Mouse (Mus musculus) hindbrain, embryonic 10.5 days (tissue): Measurements from ENCODE around the gene Rbm42. TPM values are rescaled to one million over a fixed set of nuclear protein-coding genes. Genes with fewer than 3 reads are reported as not detected.
A peak's percentile ranks its signal among the peaks of the same experiment; 100 is the strongest.

Experiments
- DNase-seq: peaks from one replicate; pipeline ENCODE4 v3.0.0-alpha.2; 2017; ENCODE audit warnings: low spot score
- H3K27ac ChIP-seq: fragments of 300-500 bp; sonication (generic); 2 replicates; pipeline ENCODE4 v1.5.1; 2016; ENCODE audit warnings: mild to moderate bottlenecking, moderate library complexity
- H3K27me3 ChIP-seq: fragments of 300-500 bp; sonication (generic); 2 replicates; pipeline ENCODE4 v1.6.1; 2016; ENCODE audit warnings: mild to moderate bottlenecking; ENCODE audit not compliant: poor library complexity, insufficient read depth, severe bottlenecking
- H3K36me3 ChIP-seq: fragments of 300-500 bp; sonication (generic); 2 replicates; pipeline ENCODE4 v1.6.1; 2016; ENCODE audit warnings: mild to moderate bottlenecking, moderate library complexity
- H3K4me1 ChIP-seq: fragments of 300-500 bp; sonication (generic); replicated peaks from 2 replicates; pipeline ENCODE4 v1.6.1; 2016; ENCODE audit warnings: mild to moderate bottlenecking
- H3K4me3 ChIP-seq: fragments of 300-500 bp; sonication (generic); 2 replicates; pipeline ENCODE4 v1.5.1; 2016; ENCODE audit warnings: mild to moderate bottlenecking, moderate library complexity
- H3K9me3 ChIP-seq: fragments of 300-500 bp; sonication (generic); 2 replicates; pipeline ENCODE4 v1.6.1; 2016; ENCODE audit warnings: mild to moderate bottlenecking, moderate library complexity
- WGBS: fragments of 180-500 bp; shearing (Covaris S2); methylation state at CpG from one replicate; pipeline ENCODE4 v1.1.7; 2016; 5-methylcytosine and 5-hydroxymethylcytosine counted together
- polyA plus RNA-seq: library from polyadenylated mRNA; unstranded; fragments of >200 nt; fragmentation: Nextera tagmentation; extraction: Ambion mirVana; gene quantifications from 2 replicates; pipeline ENCODE4 v1.2.1, GENCODE M21; 2016

Gene Rbm42
- polyA plus RNA-seq, result 145 and 175 TPM in 2 replicates

- peak within 1 kb of the TSS; percentile 89 for H3K27ac ChIP-seq
- WGBS, result 1% methylated on average over 59 of the region's 59 CpGs
- peak; percentile 98 for DNase-seq
Observed at GRCm38 (mm10) chr7:30649591-30650540, at the start of gene Rbm42. Rbm42 (minus strand) TSS chr7:30650317.

GRCm38 (mm10) chr7:30698589-30698988 is 48.5 kb upstream of the Rbm42 start, which contains the start of gene 2200002J24Rik:
2200002J24Rik (plus strand) TSS chr7:30698926.
- no peak for DNase-seq
- Histone ChIP-seq H3K27me3 (no peaks in the 10 kb centered on the region), H3K27ac (no peak within 1 kb of the TSS), H3K36me3 (no peaks in the 10 kb centered on the region), H3K4me1 (no peaks in the 10 kb centered on the region), H3K9me3 (0 out of 2 replicates have a peak, but pooled peaks cover 2% of the 10 kb centered on the region), H3K4me3 (no peak within 1 kb of the TSS)
- 37% methylated on average over 9 of the region's 9 CpGs for WGBS

More at GRCm38 (mm10) chr7:30649591-30650540, at the start of gene Rbm42:
- peaks cover 70% of the 10 kb centered on the region for H3K36me3 ChIP-seq
- H3K4me3 ChIP-seq, result peak within 1 kb of the TSS; percentile 76
- peaks cover 10% of the 10 kb centered on the region for H3K4me1 ChIP-seq
- H3K27me3 ChIP-seq, result no peaks in the 10 kb centered on the region
- H3K9me3 ChIP-seq, result no peaks in the 10 kb centered on the region

- H3K4me3 ChIP-seq, result no peak overlapping the region
- DNase-seq, result no peak
- H3K9me3 ChIP-seq, result 0 out of 2 replicates have a peak, but pooled peaks cover 2% of the 10 kb centered on the region
- no peaks in the 10 kb centered on the region for H3K4me1 ChIP-seq
- WGBS, result 76% methylated on average over 5 of the region's 5 CpGs
- H3K27me3 ChIP-seq, result no peaks in the 10 kb centered on the region
- no peak overlapping the region for H3K27ac ChIP-seq
- H3K36me3 ChIP-seq, result no peaks in the 10 kb centered on the region
Observed at GRCm38 (mm10) chr7:30698101-30698500, 48.0 kb upstream of the Rbm42 start.

GRCm38 (mm10) chr7:30688325-30688724 is 38.2 kb upstream of the Rbm42 start:
- no peaks in the 10 kb centered on the region for H3K4me1 ChIP-seq
- no peak overlapping the region for H3K4me3 ChIP-seq
- DNase-seq, result no peak
- WGBS, result 75% methylated on average over 6 of the region's 6 CpGs
- H3K27ac ChIP-seq, result no peak overlapping the region
- peaks cover 25% of the 10 kb centered on the region for H3K27me3 ChIP-seq
- no peaks in the 10 kb centered on the region for H3K9me3 ChIP-seq
- no peaks in the 10 kb centered on the region for H3K36me3 ChIP-seq

- Histone ChIP-seq H3K27me3 (peaks cover 23% of the 10 kb centered on the region), H3K27ac (no peak overlapping the region), H3K4me3 (no peak overlapping the region), H3K36me3 (no peaks in the 10 kb centered on the region), H3K4me1 (no peaks in the 10 kb centered on the region), H3K9me3 (0 out of 2 replicates have a peak, but pooled peaks cover 3% of the 10 kb centered on the region)
- DNase-seq, result no peak
- WGBS, result 85% methylated on average over 2 of the region's 2 CpGs
Observed at GRCm38 (mm10) chr7:30683425-30683824, 33.3 kb upstream of the Rbm42 start.

- Histone ChIP-seq H3K27ac (no peak overlapping the region), H3K9me3 (0 out of 2 replicates have a peak, but pooled peaks cover 3% of the 10 kb centered on the region), H3K4me3 (no peak overlapping the region), H3K4me1 (no peaks in the 10 kb centered on the region), H3K36me3 (no peaks in the 10 kb centered on the region), H3K27me3 (peaks cover 8% of the 10 kb centered on the region)
- DNase-seq, result no peak
- WGBS, result 65% methylated on average over 5 of the region's 5 CpGs
Observed at GRCm38 (mm10) chr7:30681897-30682296, 31.8 kb upstream of the Rbm42 start.

GRCm38 (mm10) chr7:30678263-30678975 is 28.3 kb upstream of the Rbm42 start:
- H3K27me3 ChIP-seq, result no peaks in the 10 kb centered on the region; the same call in 1 of the 2 replicates
- no peak overlapping the region for H3K27ac ChIP-seq
- WGBS, result 72% methylated on average over 5 of the region's 5 CpGs
- no peak for DNase-seq
- 0 out of 2 replicates have a peak, but pooled peaks cover 3% of the 10 kb centered on the region for H3K9me3 ChIP-seq
- H3K4me3 ChIP-seq, result no peak overlapping the region
- no peaks in the 10 kb centered on the region for H3K36me3 ChIP-seq
- no peaks in the 10 kb centered on the region for H3K4me1 ChIP-seq

- Histone ChIP-seq H3K4me1 (no peaks in the 10 kb centered on the region), H3K27me3 (no peaks in the 10 kb centered on the region), H3K27ac (no peak within 1 kb of the TSS), H3K4me3 (no peak within 1 kb of the TSS), H3K9me3 (no peaks in the 10 kb centered on the region), H3K36me3 (no peaks in the 10 kb centered on the region)
- no peak for DNase-seq
- WGBS, result 67% methylated on average over 9 of the region's 9 CpGs
Observed at GRCm38 (mm10) chr7:30671480-30671879, 21.4 kb upstream of the Rbm42 start, which contains the start of gene Pmis2. Pmis2 (minus strand) TSS chr7:30671605.

GRCm38 (mm10) chr7:30669229-30669628 is 19.1 kb upstream of the Rbm42 start:
- no peak overlapping the region for H3K27ac ChIP-seq
- H3K9me3 ChIP-seq, result no peaks in the 10 kb centered on the region
- no peaks in the 10 kb centered on the region for H3K27me3 ChIP-seq
- DNase-seq, result no peak
- no peak overlapping the region for H3K4me3 ChIP-seq
- 47% methylated on average over 3 of the region's 3 CpGs for WGBS
- peaks cover 9% of the 10 kb centered on the region for H3K4me1 ChIP-seq
- H3K36me3 ChIP-seq, result no peaks in the 10 kb centered on the region

GRCm38 (mm10) chr7:30665321-30665720 is 15.2 kb upstream of the Rbm42 start:
- Histone ChIP-seq H3K4me1 (peaks cover 13% of the 10 kb centered on the region), H3K4me3 (peak overlapping the region; percentile 78), H3K36me3 (peaks cover 28% of the 10 kb centered on the region), H3K27me3 (no peaks in the 10 kb centered on the region), H3K27ac (peak overlapping the region; percentile 85), H3K9me3 (no peaks in the 10 kb centered on the region)
- peak; percentile 16 for DNase-seq
- 5% methylated on average over 11 of the region's 11 CpGs for WGBS

GRCm38 (mm10) chr7:30664529-30665200 is 14.5 kb upstream of the Rbm42 start, which contains the start of gene Haus5:
Haus5 (minus strand) TSS chr7:30664994.
- H3K36me3 ChIP-seq, result peaks cover 35% of the 10 kb centered on the region
- H3K4me1 ChIP-seq, result peaks cover 13% of the 10 kb centered on the region
- peak within 1 kb of the TSS; percentile 78 for H3K4me3 ChIP-seq
- peak; percentile 92 for DNase-seq
- H3K27ac ChIP-seq, result peak within 1 kb of the TSS; percentile 85
- under 1% methylated on average over 34 of the region's 34 CpGs for WGBS
- H3K27me3 ChIP-seq, result no peaks in the 10 kb centered on the region
- H3K9me3 ChIP-seq, result no peaks in the 10 kb centered on the region

GRCm38 (mm10) chr7:30639083-30639482 is 11.0 kb downstream of the Rbm42 start:
- H3K36me3 ChIP-seq, result peaks cover 43% of the 10 kb centered on the region
- 33% methylated on average over 4 of the region's 4 CpGs for WGBS
- H3K27me3 ChIP-seq, result peaks cover 47% of the 10 kb centered on the region
- H3K4me3 ChIP-seq, result no peak overlapping the region
- H3K9me3 ChIP-seq, result no peaks in the 10 kb centered on the region
- H3K4me1 ChIP-seq, result peaks cover 21% of the 10 kb centered on the region
- DNase-seq, result no peak
- no peak overlapping the region; the same call in 1 of the 2 replicates for H3K27ac ChIP-seq
